Mouse (Mus musculus): ENCODE measurements at regions not wholly inside any gene's neighbourhood (a gene's known extent, or its start where the extent isn't known, plus 50 kb on each side); places are given as distances from the start of the nearest gene placed in this dataset.

DNA sequence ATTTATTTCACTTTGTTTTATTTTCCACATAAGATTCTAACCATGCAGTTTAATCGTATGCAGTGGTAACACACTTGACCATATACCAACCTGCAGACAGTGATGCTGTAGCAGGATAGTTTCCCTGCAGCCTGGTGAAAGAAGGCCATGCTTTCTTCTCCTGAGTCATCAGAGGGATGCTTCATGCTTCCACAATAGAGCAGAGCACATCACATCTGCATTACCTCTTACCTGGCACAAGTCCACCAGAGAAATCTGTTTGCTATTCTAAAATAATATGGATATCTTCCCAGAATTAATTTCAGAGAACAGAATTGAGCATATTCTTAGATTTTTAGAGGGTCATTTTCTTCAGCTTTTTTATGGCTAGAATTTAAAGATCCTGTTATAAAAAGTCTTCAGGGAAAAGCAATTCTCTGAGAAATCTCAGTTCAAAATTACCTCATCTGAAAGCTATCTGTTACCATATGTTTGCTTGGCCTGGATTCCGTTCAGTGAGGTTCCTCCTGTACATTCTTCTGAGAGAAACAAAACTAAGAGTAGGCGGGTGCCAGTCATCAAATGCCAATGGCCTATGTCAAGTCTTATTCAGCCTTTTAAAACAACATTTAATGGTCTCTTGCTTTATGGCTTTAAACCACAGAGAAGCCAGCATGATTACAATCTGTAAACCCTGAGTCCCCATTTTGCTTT lies 87.3 kb upstream of the Arsj start:
- no peaks in the 10 kb centered on the region for H3K4me1 ChIP-seq (replicated peaks; ENCODE audit: control insufficient read depth, insufficient read depth, low read length)
- no peaks in the 10 kb centered on the region for H3K9me3 ChIP-seq (ENCODE audit: control insufficient read depth, low read length)
- ATAC-seq (ENCODE audit: low FRiP score): no peak
- no peaks in the 10 kb centered on the region for H3K27me3 ChIP-seq (ENCODE audit: control insufficient read depth, insufficient read depth, low read length)
- H3K36me3 ChIP-seq (ENCODE audit: control insufficient read depth, insufficient read depth, low read length): no peaks in the 10 kb centered on the region
- H3K4me3 ChIP-seq (ENCODE audit: low read depth, low read length): no peak overlapping the region
- no peak overlapping the region for H3K4me2 ChIP-seq (replicated peaks; ENCODE audit: low read depth, low read length)
- H3K9ac ChIP-seq (ENCODE audit: low read depth, low read length): no peak overlapping the region
- 79% methylated on average over 3 of the region's 3 CpGs for WGBS
- DNase-seq (ENCODE audit: low spot score): no peak
- H3K27ac ChIP-seq (ENCODE audit: low read depth, low read length): no peak overlapping the region

DNA sequence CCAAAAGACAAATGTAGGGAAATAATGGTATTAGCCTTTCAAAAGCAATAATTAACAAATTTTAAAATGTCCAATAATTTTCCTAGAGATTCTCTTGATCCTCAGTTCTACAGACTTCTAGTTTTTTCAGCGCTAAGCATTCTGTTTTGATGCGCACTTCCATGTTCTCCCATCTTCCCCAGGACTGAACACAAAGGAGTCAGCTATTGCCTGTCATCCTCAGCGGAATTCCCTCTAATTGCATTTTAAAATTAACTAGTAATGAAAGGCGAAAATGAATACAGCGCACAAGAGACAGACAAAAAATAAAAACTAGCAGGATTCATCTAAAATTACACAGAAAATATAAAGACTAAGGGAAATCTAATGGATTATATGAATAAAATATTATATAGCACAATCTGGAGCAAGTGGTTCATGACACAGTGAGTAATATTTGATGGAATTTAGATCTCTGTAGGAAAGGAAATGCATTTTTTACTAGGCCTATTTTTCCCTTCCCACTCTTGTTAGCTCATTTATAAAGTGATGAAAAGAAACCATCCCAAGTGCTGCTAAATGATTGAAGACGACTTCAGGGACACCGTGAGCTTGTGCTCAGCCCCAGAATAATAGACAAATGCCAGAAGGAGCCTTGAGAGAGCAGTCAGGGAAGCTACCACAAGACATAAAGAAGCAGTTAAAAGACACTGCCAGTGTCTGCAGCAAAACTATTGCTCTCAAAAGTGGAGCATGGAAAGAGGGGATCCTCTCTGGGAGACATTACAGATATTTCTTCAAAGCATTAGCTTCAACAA lies 79.0 kb upstream of the Arsj start:
- Histone ChIP-seq H3K4me3 (ENCODE audit: low read depth, low read length) (no peak overlapping the region), H3K9me3 (ENCODE audit: control insufficient read depth, low read length) (no peaks in the 10 kb centered on the region), H3K9ac (ENCODE audit: low read depth, low read length) (no peak overlapping the region), H3K27me3 (ENCODE audit: control insufficient read depth, insufficient read depth, low read length) (no peaks in the 10 kb centered on the region), H3K36me3 (ENCODE audit: control insufficient read depth, insufficient read depth, low read length) (no peaks in the 10 kb centered on the region), H3K4me2 (replicated peaks; ENCODE audit: low read depth, low read length) (no peak overlapping the region), H3K4me1 (replicated peaks; ENCODE audit: control insufficient read depth, insufficient read depth, low read length) (no peaks in the 10 kb centered on the region), H3K27ac (ENCODE audit: low read depth, low read length) (no peak overlapping the region)
- DNase-seq (ENCODE audit: low spot score): no peak
- no peak for ATAC-seq (ENCODE audit: low FRiP score)
- WGBS: 76% methylated on average over 7 of the region's 7 CpGs

DNA sequence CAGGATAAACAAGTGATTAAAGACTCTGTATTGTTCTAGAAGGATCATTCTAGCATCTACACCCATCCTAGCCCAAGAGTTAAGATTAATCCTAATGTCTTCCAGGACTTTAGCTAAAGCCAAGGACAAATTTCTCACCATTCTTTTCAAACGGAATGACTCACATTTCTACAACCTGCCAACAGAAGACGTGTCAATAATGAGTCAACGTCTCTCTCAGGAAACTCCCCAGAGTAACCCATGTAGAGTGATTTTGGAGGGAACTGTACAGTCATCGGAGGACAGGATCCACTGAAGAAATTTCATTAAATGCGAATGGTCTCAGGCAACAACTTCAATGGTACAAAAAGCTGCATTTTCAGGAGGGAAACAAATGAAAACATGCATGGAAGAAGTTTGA lies 71.2 kb upstream of the Arsj start:
- H3K27ac ChIP-seq (ENCODE audit: low read depth, low read length): no peak overlapping the region
- no peak overlapping the region for H3K9ac ChIP-seq (ENCODE audit: low read depth, low read length)
- ATAC-seq (ENCODE audit: low FRiP score): no peak
- no peak overlapping the region for H3K4me3 ChIP-seq (ENCODE audit: low read depth, low read length)
- no peaks in the 10 kb centered on the region for H3K9me3 ChIP-seq (ENCODE audit: control insufficient read depth, low read length)
- no peaks in the 10 kb centered on the region for H3K27me3 ChIP-seq (ENCODE audit: control insufficient read depth, insufficient read depth, low read length)
- DNase-seq (ENCODE audit: low spot score): no peak
- no peaks in the 10 kb centered on the region for H3K4me1 ChIP-seq (replicated peaks; ENCODE audit: control insufficient read depth, insufficient read depth, low read length)
- no peaks in the 10 kb centered on the region for H3K36me3 ChIP-seq (ENCODE audit: control insufficient read depth, insufficient read depth, low read length)
- 87% methylated on average over 5 of the region's 5 CpGs for WGBS
- no peak overlapping the region for H3K4me2 ChIP-seq (replicated peaks; ENCODE audit: low read depth, low read length)

DNA sequence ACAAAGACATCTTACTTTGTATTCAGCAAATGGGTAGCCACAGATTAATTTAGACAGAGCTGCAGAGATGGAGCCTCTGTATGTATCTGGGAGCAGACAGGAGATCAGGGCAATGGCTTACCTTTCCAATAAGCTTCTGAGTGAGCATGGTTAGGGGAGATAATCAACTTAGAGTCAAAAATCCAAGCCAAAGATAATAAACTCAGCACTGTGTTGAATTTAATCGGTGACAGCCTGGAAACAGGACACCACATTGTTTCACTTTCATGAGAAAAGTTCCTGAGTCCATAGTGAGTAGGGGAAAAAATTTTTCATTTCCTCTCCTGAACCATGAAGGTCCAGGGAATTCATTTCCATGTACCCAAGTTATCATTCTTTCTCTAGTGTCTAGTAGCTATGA lies 70.7 kb upstream of the Arsj start:
- Histone ChIP-seq H3K36me3 (ENCODE audit: control insufficient read depth, insufficient read depth, low read length) (no peaks in the 10 kb centered on the region), H3K9ac (ENCODE audit: low read depth, low read length) (no peak overlapping the region), H3K9me3 (ENCODE audit: control insufficient read depth, low read length) (no peaks in the 10 kb centered on the region), H3K27ac (ENCODE audit: low read depth, low read length) (no peak overlapping the region), H3K27me3 (ENCODE audit: control insufficient read depth, insufficient read depth, low read length) (no peaks in the 10 kb centered on the region), H3K4me2 (replicated peaks; ENCODE audit: low read depth, low read length) (no peak overlapping the region), H3K4me3 (ENCODE audit: low read depth, low read length) (no peak overlapping the region), H3K4me1 (replicated peaks; ENCODE audit: control insufficient read depth, insufficient read depth, low read length) (no peaks in the 10 kb centered on the region)
- 68% methylated on average over 1 of the region's 1 CpGs for WGBS
- ATAC-seq (ENCODE audit: low FRiP score) (no peak), DNase-seq (ENCODE audit: low spot score) (no peak)

DNA sequence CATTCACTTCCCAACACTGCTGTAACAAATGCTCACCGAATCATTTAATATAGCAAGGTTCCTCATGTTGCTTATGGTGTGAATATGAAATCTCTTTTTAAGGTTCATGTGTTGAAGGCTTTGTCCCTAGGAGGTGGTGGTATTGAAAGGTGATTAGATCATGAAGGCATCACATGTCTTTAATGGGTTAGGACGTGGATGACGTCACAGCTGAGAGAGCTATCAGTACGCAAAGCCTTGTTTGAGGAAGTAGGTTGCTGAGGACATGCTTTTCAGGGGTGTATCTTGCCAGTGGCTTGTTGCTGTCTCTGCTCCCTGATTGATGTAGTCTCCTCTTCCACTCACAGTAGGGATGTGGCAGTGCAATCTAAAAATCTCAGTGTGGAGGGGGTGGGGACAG lies 69.8 kb upstream of the Arsj start:
- Histone ChIP-seq H3K4me1 (replicated peaks; ENCODE audit: control insufficient read depth, insufficient read depth, low read length) (no peaks in the 10 kb centered on the region), H3K9ac (ENCODE audit: low read depth, low read length) (no peak overlapping the region), H3K4me2 (replicated peaks; ENCODE audit: low read depth, low read length) (no peak overlapping the region), H3K36me3 (ENCODE audit: control insufficient read depth, insufficient read depth, low read length) (no peaks in the 10 kb centered on the region), H3K27me3 (ENCODE audit: control insufficient read depth, insufficient read depth, low read length) (no peaks in the 10 kb centered on the region), H3K27ac (ENCODE audit: low read depth, low read length) (no peak overlapping the region), H3K4me3 (ENCODE audit: low read depth, low read length) (no peak overlapping the region), H3K9me3 (ENCODE audit: control insufficient read depth, low read length) (no peaks in the 10 kb centered on the region)
- 91% methylated on average over 4 of the region's 4 CpGs for WGBS
- ATAC-seq (ENCODE audit: low FRiP score): no peak
- DNase-seq (ENCODE audit: low spot score): no peak

DNA sequence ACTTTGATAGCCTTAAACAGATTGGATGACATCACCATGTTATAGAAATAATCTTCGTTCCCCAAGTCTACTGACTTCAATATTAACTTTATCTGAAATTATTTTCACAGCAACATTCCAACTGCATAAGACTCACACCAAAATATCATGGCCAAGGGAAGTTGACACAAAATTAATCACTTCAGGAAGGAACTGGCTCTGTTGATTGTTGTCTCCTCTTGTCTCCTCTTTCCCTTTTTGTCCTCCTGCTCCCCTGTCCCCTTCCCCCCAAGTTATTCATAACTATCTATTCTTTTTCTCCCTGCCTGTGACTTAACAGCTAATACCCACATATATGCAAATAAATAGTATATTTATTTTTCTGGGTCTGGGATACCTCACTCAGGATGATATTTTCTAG lies 67.6 kb upstream of the Arsj start:
- no peaks in the 10 kb centered on the region for H3K4me1 ChIP-seq (replicated peaks; ENCODE audit: control insufficient read depth, insufficient read depth, low read length)
- no peak overlapping the region for H3K4me2 ChIP-seq (replicated peaks; ENCODE audit: low read depth, low read length)
- no peaks in the 10 kb centered on the region for H3K36me3 ChIP-seq (ENCODE audit: control insufficient read depth, insufficient read depth, low read length)
- no peaks in the 10 kb centered on the region for H3K9me3 ChIP-seq (ENCODE audit: control insufficient read depth, low read length)
- 84% methylated on average over 1 of the region's 1 CpGs for WGBS
- no peak overlapping the region for H3K27ac ChIP-seq (ENCODE audit: low read depth, low read length)
- H3K27me3 ChIP-seq (ENCODE audit: control insufficient read depth, insufficient read depth, low read length): no peaks in the 10 kb centered on the region
- ATAC-seq (ENCODE audit: low FRiP score) (no peak), DNase-seq (ENCODE audit: low spot score) (no peak)
- no peak overlapping the region for H3K4me3 ChIP-seq (ENCODE audit: low read depth, low read length)
- H3K9ac ChIP-seq (ENCODE audit: low read depth, low read length): no peak overlapping the region

DNA sequence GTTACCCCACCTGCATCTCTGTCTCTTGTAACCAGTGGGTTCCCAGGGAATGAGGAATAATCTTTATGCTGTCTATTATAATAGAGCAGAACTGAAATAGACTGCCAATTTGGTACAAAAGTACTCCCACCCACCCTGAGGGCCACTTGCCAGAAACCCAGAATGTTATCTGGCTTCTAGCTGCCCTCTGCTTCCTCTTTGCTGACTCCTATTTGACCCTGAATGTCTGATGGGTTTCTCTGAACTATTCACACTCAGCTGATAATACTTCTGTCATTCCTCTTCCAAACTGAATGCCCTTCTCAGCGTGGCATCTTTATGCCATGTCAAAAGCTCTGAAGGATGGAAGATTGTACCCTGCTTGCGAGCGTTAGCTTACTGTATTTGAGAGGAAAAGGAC lies 64.2 kb upstream of the Arsj start:
- H3K9me3 ChIP-seq (ENCODE audit: control insufficient read depth, low read length): no peaks in the 10 kb centered on the region
- H3K9ac ChIP-seq (ENCODE audit: low read depth, low read length): no peak overlapping the region
- no peak overlapping the region for H3K4me2 ChIP-seq (replicated peaks; ENCODE audit: low read depth, low read length)
- DNase-seq (ENCODE audit: low spot score) (no peak), ATAC-seq (ENCODE audit: low FRiP score) (no peak)
- H3K4me1 ChIP-seq (replicated peaks; ENCODE audit: control insufficient read depth, insufficient read depth, low read length): no peaks in the 10 kb centered on the region
- no peak overlapping the region for H3K4me3 ChIP-seq (ENCODE audit: low read depth, low read length)
- WGBS: 63% methylated on average over 3 of the region's 3 CpGs
- no peaks in the 10 kb centered on the region for H3K36me3 ChIP-seq (ENCODE audit: control insufficient read depth, insufficient read depth, low read length)
- H3K27ac ChIP-seq (ENCODE audit: low read depth, low read length): no peak overlapping the region
- H3K27me3 ChIP-seq (ENCODE audit: control insufficient read depth, insufficient read depth, low read length): no peaks in the 10 kb centered on the region

DNA sequence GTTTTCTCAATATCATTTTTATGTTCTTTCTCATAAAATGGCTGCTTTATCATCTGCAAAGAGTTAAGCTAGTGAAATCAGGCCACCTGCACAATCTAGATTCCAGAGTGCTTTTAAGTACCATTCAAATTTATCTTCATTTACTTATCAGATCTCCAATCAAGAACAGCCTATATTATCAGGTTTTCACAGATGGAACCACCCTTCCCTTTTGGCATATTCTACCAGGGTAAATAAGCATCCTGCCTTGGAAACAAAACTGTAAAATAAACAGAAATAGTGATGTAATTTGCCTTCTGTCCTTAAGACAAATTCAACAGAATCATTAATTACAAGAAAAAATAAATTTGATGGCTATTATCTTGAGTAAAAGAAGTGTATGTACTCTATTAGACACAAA lies 55.2 kb upstream of the Arsj start:
- Histone ChIP-seq H3K4me2 (replicated peaks; ENCODE audit: low read depth, low read length) (no peak overlapping the region), H3K36me3 (ENCODE audit: control insufficient read depth, insufficient read depth, low read length) (no peaks in the 10 kb centered on the region), H3K4me1 (replicated peaks; ENCODE audit: control insufficient read depth, insufficient read depth, low read length) (no peaks in the 10 kb centered on the region), H3K4me3 (ENCODE audit: low read depth, low read length) (no peak overlapping the region), H3K27ac (ENCODE audit: low read depth, low read length) (no peak overlapping the region), H3K9ac (ENCODE audit: low read depth, low read length) (no peak overlapping the region), H3K9me3 (ENCODE audit: control insufficient read depth, low read length) (no peaks in the 10 kb centered on the region), H3K27me3 (ENCODE audit: control insufficient read depth, insufficient read depth, low read length) (no peaks in the 10 kb centered on the region)
- ATAC-seq (ENCODE audit: low FRiP score): no peak
- no peak for DNase-seq (ENCODE audit: low spot score)

Measured in hindbrain, embryonic 11.5 days (tissue).